Comparison of ENCODE assay signal across 20 mouse cellular contexts in genomic region chr17:63114399-63115085, GRCm38 (mm10).
A peak's percentile ranks its signal among the peaks of the same experiment; 100 is the strongest.
DNase-seq lines count a peak whose midpoint lies in the region.
"Had no signal": no experiment of that assay in that cellular context is flagged by ENCODE, and none has a peak within 500 bp of the region (broad histone marks: within the 10 kb centered on the region; RNA-seq: fewer than 3 reads in every experiment).

No protein-coding gene starts in this region.

- no peak overlapping the region for H3K27ac ChIP-seq in heart, embryonic 10.5 days
- H3K27ac ChIP-seq: heart, embryonic 15.5 days; hindbrain, embryonic 10.5 days; hindbrain, embryonic 14.5 days had no signal

- no peaks in the 10 kb centered on the region for H3K36me3 ChIP-seq in heart, embryonic 10.5 days
- H3K36me3 ChIP-seq: embryonic facial prominence, embryonic 15.5 days; forebrain, embryonic 10.5 days; heart, embryonic 15.5 days; hindbrain, embryonic 10.5 days had no signal

- intact Hi-C loops in heart, postnatal 10 days (cut with DNase I), result no loop called here
- intact Hi-C loops in left cerebral cortex, postnatal 36 days (cut with DNase I), result no loop called here
- intact Hi-C loops in left cerebral cortex, postnatal 14 days (cut with DNase I), result no loop called here

- H3K27me3 ChIP-seq in heart, embryonic 10.5 days (ENCODE audit: insufficient read depth, poor library complexity, severe bottlenecking), result no peaks in the 10 kb centered on the region
- H3K27me3 ChIP-seq: embryonic facial prominence, embryonic 15.5 days; heart, embryonic 15.5 days had no signal

- no peaks in the 10 kb centered on the region for H3K9me3 ChIP-seq in heart, embryonic 10.5 days
- H3K9me3 ChIP-seq: embryonic facial prominence, embryonic 15.5 days; forebrain, embryonic 10.5 days; heart, embryonic 15.5 days; hindbrain, embryonic 10.5 days had no signal

- WGBS in heart, embryonic 10.5 days, result 76% methylated on average over 19 of the region's 19 CpGs

- DNase-seq in heart, embryonic 10.5 days (ENCODE audit: low spot score), result peak; percentile 36
- DNase-seq in heart, postnatal 10 days, result no peak
- DNase-seq in left cerebral cortex, postnatal 36 days (ENCODE audit: low spot score in 2 of 2), result peak; percentile 31 to 36
- no peak for DNase-seq in left cerebral cortex, postnatal 14 days (ENCODE audit: low spot score in 2 of 2)
- DNase-seq in brain, adult 2 months (ENCODE audit: low read depth, low spot score), result peak; percentile 79
- peak; percentile 54 for DNase-seq in telencephalon, adult 2 months (ENCODE audit: low read depth, low spot score)
- DNase-seq: adrenal gland, adult 8-10 months; adrenal gland, postnatal 36 days; cerebellum, adult 11 months; cerebellum, adult 8-10 months; cerebellum, postnatal 14 days; embryo, embryonic 11 days; gastrocnemius, postnatal 10 days; heart, adult 18-20 months had no signal

- no peak overlapping the region for H3K4me3 ChIP-seq in heart, embryonic 10.5 days
- H3K4me3 ChIP-seq: embryonic facial prominence, embryonic 15.5 days; erythroblast, embryonic 14.5 days; forebrain, embryonic 10.5 days; heart, embryonic 15.5 days; hindbrain, embryonic 10.5 days had no signal

- peaks cover 9% of the 10 kb centered on the region; the same call in 1 of the 2 replicates for H3K4me1 ChIP-seq in heart, embryonic 10.5 days
- H3K4me1 ChIP-seq: heart, embryonic 15.5 days had no signal

Comparison
In these comparisons a context has a peak if more than half of its experiments do, and no peak if none do; other contexts are left out.
1. DNase-seq: peak in heart, embryonic 10.5 days (single experiment), left cerebral cortex, postnatal 36 days (2 of 2), brain, adult 2 months (single experiment) and telencephalon, adult 2 months (single experiment); none in heart, postnatal 10 days (0 of 2) and left cerebral cortex, postnatal 14 days (0 of 2).